Mouse (Mus musculus) lung, embryonic 15.5 days (tissue): ENCODE measurements around the gene Chid1. TPM values are rescaled to one million over a fixed set of nuclear protein-coding genes. Genes with fewer than 3 reads are reported as not detected.

Experiments
- ATAC-seq: fragments of 200-750 bp; cut with Nextera tagmentation; 2 replicates; pipeline ENCODE4 v1.8.0; 2017; ENCODE audit warnings: moderate number of reproducible peaks, borderline replicate concordance; ENCODE audit not compliant: low FRiP score, low TSS enrichment; ENCODE audit errors: extremely low read depth
- H3K27ac ChIP-seq: fragments of 300-500 bp; sonication (generic); 2 replicates; pipeline ENCODE4 v1.5.1; 2015; ENCODE audit warnings: moderate library complexity, mild to moderate bottlenecking, inconsistent platforms
- H3K27me3 ChIP-seq: fragments of 300-500 bp; sonication (generic); 2 replicates; pipeline ENCODE4 v1.6.1; 2015; ENCODE audit warnings: inconsistent platforms
- H3K36me3 ChIP-seq: fragments of 300-500 bp; sonication (generic); 2 replicates; pipeline ENCODE4 v1.6.1; 2015; ENCODE audit warnings: inconsistent platforms
- H3K4me1 ChIP-seq: fragments of 300-500 bp; sonication (generic); 2 replicates; pipeline ENCODE4 v1.6.1; 2015; ENCODE audit warnings: inconsistent platforms
- H3K4me2 ChIP-seq: fragments of 300-500 bp; sonication (generic); 2 replicates; pipeline ENCODE4 v1.6.1; 2015; ENCODE audit warnings: inconsistent platforms, mild to moderate bottlenecking, moderate library complexity
- H3K4me3 ChIP-seq: fragments of 300-500 bp; sonication (generic); 2 replicates; pipeline ENCODE4 v1.5.1; 2015; ENCODE audit warnings: mild to moderate bottlenecking, inconsistent platforms
- H3K9ac ChIP-seq: fragments of 300-500 bp; sonication (generic); 2 replicates; pipeline ENCODE4 v1.6.1; 2015; ENCODE audit warnings: inconsistent platforms
- H3K9me3 ChIP-seq: fragments of 300-500 bp; sonication (generic); 2 replicates; pipeline ENCODE4 v1.6.1; 2016; ENCODE audit warnings: inconsistent platforms
- WGBS: fragments of 180-500 bp; shearing (Covaris S2); methylation state at CpG from one replicate; pipeline ENCODE4 v1.1.7; 2015; 5-methylcytosine and 5-hydroxymethylcytosine counted together
- polyA plus RNA-seq: library from polyadenylated mRNA; unstranded; fragments of >200 nt; fragmentation: Nextera tagmentation; extraction: Ambion mirVana; gene quantifications from 2 replicates; pipeline ENCODE4 v1.2.1, GENCODE M21; 2015

The Chid1 gene
- polyA plus RNA-seq, 1 experiment from 2014 or later = 40.9 TPM

GRCm38 (mm10) chr7:141558329-141558776, 18.7 kb upstream of the Chid1 start:
- Histone ChIP-seq H3K9me3 (no peaks in the 10 kb centered on the region), H3K4me1 (peaks cover 11% of the 10 kb centered on the region), H3K36me3 (no peaks in the 10 kb centered on the region), H3K4me3 (no peak overlapping the region), H3K4me2 (no peak overlapping the region), H3K27ac (no peak overlapping the region), H3K9ac (no peak overlapping the region), H3K27me3 (no peaks in the 10 kb centered on the region)
- WGBS = 52% methylated on average over 4 of the region's 4 CpGs
- no peak for ATAC-seq

GRCm38 (mm10) chr7:141550464-141550863, 10.8 kb upstream of the Chid1 start:
- no peaks in the 10 kb centered on the region for H3K36me3 ChIP-seq
- no peaks in the 10 kb centered on the region for H3K4me1 ChIP-seq
- WGBS = 60% methylated on average over 2 of the region's 2 CpGs
- no peak for ATAC-seq
- no peak overlapping the region for H3K4me3 ChIP-seq
- no peak overlapping the region for H3K27ac ChIP-seq
- H3K9me3 ChIP-seq = no peaks in the 10 kb centered on the region
- no peak overlapping the region for H3K9ac ChIP-seq
- no peaks in the 10 kb centered on the region for H3K27me3 ChIP-seq
- no peak overlapping the region for H3K4me2 ChIP-seq

- no peak for ATAC-seq
These were observed 9.9 kb upstream of the Chid1 start for GRCm38 (mm10) chr7:141549432-141550061.

DNA sequence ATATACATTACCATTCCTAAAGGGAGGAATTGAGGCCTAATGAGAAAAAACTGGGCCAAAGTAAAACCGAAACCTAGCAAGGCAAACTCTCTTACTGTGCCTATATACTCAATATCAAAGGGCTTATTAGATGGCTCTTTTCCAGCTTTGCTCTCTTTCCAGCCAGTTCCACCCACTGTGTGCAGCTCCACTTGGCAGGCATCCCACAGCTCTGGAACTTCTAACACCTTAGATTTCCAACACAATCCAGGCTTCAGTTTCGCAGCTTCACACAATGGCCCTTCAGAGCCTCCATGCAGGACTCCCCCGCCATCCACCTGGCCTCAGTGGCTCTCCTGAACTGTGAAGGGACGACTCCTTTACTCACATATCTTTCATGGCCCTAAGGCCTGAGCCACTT, 5.0 kb upstream of the Chid1 start:
- Histone ChIP-seq H3K27me3 (no peaks in the 10 kb centered on the region), H3K4me1 (peaks cover 16% of the 10 kb centered on the region), H3K36me3 (no peaks in the 10 kb centered on the region), H3K27ac (0 out of 2 replicates have a peak overlapping the region, but pooled peaks have one; percentile 21), H3K9ac (no peak overlapping the region), H3K9me3 (no peaks in the 10 kb centered on the region), H3K4me2 (no peak overlapping the region), H3K4me3 (no peak overlapping the region)
- 57% methylated on average over 4 of the region's 4 CpGs for WGBS
- ATAC-seq = no peak

More at GRCm38 (mm10) chr7:141549432-141550061, 9.9 kb upstream of the Chid1 start:
- Histone ChIP-seq H3K27me3 (no peaks in the 10 kb centered on the region), H3K4me1 (peaks cover 3% of the 10 kb centered on the region), H3K4me3 (no peak overlapping the region), H3K9me3 (no peaks in the 10 kb centered on the region), H3K36me3 (no peaks in the 10 kb centered on the region), H3K9ac (no peak overlapping the region), H3K4me2 (no peak overlapping the region), H3K27ac (no peak overlapping the region)
- 86% methylated on average over 3 of the region's 3 CpGs for WGBS

GRCm38 (mm10) chr7:141542588-141542987, 2.9 kb upstream of the Chid1 start:
- no peak overlapping the region for H3K27ac ChIP-seq

GRCm38 (mm10) chr7:141541681-141542080, 2.0 kb upstream of the Chid1 start:
- H3K4me2 ChIP-seq = no peak overlapping the region
- H3K27ac ChIP-seq = no peak overlapping the region
- ATAC-seq = no peak
- H3K9me3 ChIP-seq = no peaks in the 10 kb centered on the region
- WGBS = 73% methylated on average over 4 of the region's 4 CpGs
- no peaks in the 10 kb centered on the region for H3K36me3 ChIP-seq
- no peak overlapping the region for H3K9ac ChIP-seq
- H3K4me1 ChIP-seq = peaks cover 25% of the 10 kb centered on the region
- H3K27me3 ChIP-seq = no peaks in the 10 kb centered on the region
- H3K4me3 ChIP-seq = no peak overlapping the region

More at GRCm38 (mm10) chr7:141542588-141542987, 2.9 kb upstream of the Chid1 start:
- no peaks in the 10 kb centered on the region for H3K36me3 ChIP-seq
- 85% methylated on average over 2 of the region's 2 CpGs for WGBS
- no peak overlapping the region for H3K4me3 ChIP-seq
- no peaks in the 10 kb centered on the region for H3K9me3 ChIP-seq
- H3K27me3 ChIP-seq = no peaks in the 10 kb centered on the region
- H3K4me2 ChIP-seq = no peak overlapping the region
- H3K4me1 ChIP-seq = peaks cover 25% of the 10 kb centered on the region
- H3K9ac ChIP-seq = no peak overlapping the region
- no peak for ATAC-seq

GRCm38 (mm10) chr7:141540312-141541081, 840 bp upstream of the Chid1 start:
- Histone ChIP-seq H3K4me2 (peak overlapping the region; percentile 86), H3K9ac (0 out of 2 replicates have a peak overlapping the region, but pooled peaks have one; percentile 48), H3K36me3 (no peaks in the 10 kb centered on the region), H3K27ac (peak overlapping the region; percentile 62), H3K4me1 (peaks cover 25% of the 10 kb centered on the region), H3K4me3 (peak overlapping the region; percentile 85), H3K27me3 (no peaks in the 10 kb centered on the region), H3K9me3 (no peaks in the 10 kb centered on the region)
- ATAC-seq = peak; percentile 17; the same call in 1 of the 2 replicates
- WGBS = 50% methylated on average over 13 of the region's 13 CpGs

- Histone ChIP-seq H3K36me3 (no peaks in the 10 kb centered on the region), H3K4me1 (peaks cover 19% of the 10 kb centered on the region), H3K9ac (peak overlapping the region; percentile 75), H3K4me3 (peak overlapping the region; percentile 85), H3K27ac (peak overlapping the region; percentile 62; the same call in 1 of the 2 replicates), H3K27me3 (no peaks in the 10 kb centered on the region), H3K9me3 (no peaks in the 10 kb centered on the region), H3K4me2 (peak overlapping the region; percentile 86)
- ATAC-seq = no peak
- 6% methylated on average over 18 of the region's 18 CpGs for WGBS
These were observed 653 bp downstream of the Chid1 start for GRCm38 (mm10) chr7:141538852-141539555.

DNA sequence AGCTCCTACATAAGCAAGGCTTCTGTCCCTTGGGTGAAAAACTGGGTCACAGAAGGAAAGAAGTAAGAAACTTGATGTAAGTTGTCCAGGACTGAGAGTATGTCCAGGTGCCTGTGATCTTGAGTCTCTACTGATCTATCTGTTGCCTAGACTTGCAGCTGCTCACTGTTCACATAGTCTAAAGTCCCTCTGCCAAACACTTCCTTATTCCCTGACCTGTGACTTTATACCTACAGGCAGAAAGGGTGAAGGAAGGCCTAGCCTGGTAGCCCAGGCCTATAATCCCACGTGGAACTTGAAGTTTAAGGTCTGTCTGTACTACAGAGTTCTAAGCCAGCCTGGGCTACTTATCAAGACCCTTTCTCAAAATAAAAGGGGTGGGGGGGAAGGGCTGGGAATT, 4.1 kb downstream of the Chid1 start:
- Histone ChIP-seq H3K4me1 (peaks cover 16% of the 10 kb centered on the region), H3K36me3 (peaks cover 4% of the 10 kb centered on the region; the same call in 1 of the 2 replicates), H3K27me3 (no peaks in the 10 kb centered on the region), H3K4me2 (no peak overlapping the region), H3K4me3 (no peak overlapping the region), H3K27ac (no peak overlapping the region), H3K9me3 (no peaks in the 10 kb centered on the region), H3K9ac (no peak overlapping the region)
- WGBS = 60% methylated on average over 1 of the region's 1 CpGs
- no peak for ATAC-seq

DNA sequence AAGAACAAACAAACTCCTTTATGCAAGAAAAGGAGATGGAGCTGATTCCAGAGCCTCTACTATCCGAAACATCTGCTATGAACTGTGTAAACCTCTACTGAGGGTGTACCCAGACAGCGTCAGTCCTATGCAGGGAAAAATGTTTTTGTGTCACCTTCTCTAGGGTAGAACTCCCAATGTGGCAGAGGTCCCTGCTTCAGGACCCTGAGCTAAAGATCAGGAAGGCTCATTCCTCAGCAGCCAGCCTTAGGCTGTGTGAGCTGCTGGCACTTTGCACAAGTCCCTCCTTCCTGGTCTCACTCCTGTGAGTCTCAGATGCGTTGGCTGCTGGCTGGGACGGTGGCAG, 14.1 kb downstream of the Chid1 start:
- Histone ChIP-seq H3K27me3 (no peaks in the 10 kb centered on the region), H3K4me1 (no peaks in the 10 kb centered on the region), H3K36me3 (peaks cover 26% of the 10 kb centered on the region), H3K4me2 (no peak overlapping the region), H3K9ac (no peak overlapping the region), H3K27ac (no peak overlapping the region), H3K9me3 (no peaks in the 10 kb centered on the region), H3K4me3 (no peak overlapping the region)
- 84% methylated on average over 4 of the region's 4 CpGs for WGBS
- no peak for ATAC-seq

DNA sequence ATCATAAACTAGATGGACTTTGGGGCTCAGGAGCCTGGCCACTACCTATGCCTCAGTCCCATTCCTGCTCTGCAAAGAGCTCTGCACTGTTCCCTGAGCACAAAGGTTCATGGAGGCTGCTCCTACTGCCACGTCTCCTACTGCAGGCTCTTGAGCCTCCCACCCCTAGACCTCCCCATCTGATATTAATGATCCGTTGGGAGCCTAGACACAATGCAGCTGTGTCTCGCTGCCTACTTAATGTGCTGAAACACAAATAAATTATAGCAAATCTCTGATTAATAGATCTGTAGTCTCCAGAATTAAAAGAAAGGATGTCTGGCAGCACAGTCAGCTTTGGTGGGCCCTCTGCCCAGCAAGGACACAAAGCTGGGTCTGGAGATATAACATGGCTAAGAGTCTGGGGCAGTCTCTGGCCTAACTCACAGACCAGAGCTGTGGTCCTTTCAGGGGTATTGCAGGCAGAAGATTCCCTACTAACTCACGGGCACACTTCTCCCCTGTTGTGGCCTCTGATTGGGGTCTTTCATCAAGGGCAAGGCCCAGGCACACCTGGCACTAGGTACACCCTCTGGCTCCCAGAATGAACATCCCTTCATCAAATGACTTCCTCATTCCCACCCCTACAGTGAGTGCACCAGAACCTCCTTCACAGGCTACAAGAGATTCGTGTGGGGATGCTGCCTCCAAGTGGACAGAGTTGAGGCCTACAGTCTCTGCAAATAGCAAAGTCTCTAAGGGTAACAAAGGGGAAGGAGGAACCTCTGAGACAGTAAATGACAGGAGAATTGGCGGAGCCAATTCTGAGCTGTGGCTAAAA, 14.7 kb downstream of the Chid1 start:
- no peaks in the 10 kb centered on the region for H3K4me1 ChIP-seq
- no peak overlapping the region for H3K27ac ChIP-seq
- no peak overlapping the region for H3K4me2 ChIP-seq
- ATAC-seq = peak; percentile 56; the same call in 1 of the 2 replicates
- no peak overlapping the region for H3K9ac ChIP-seq
- no peaks in the 10 kb centered on the region for H3K27me3 ChIP-seq
- no peaks in the 10 kb centered on the region for H3K9me3 ChIP-seq
- H3K4me3 ChIP-seq = no peak overlapping the region
- H3K36me3 ChIP-seq = peaks cover 23% of the 10 kb centered on the region
- WGBS = 50% methylated on average over 6 of the region's 6 CpGs
